Mouse (Mus musculus) lung, postnatal 0 days (tissue): ENCODE data around the gene Bpifa5.

ENCODE experiments used
- CTCF ChIP-seq: IDR thresholded peaks from 2 replicates; pipeline ENCODE4 v1.5.1; 2016; ENCODE audit warnings: antibody characterized with exemption, mild to moderate bottlenecking
- EP300 ChIP-seq: IDR thresholded peaks from 2 replicates; pipeline ENCODE4 v1.6.1; 2016; ENCODE audit warnings: antibody characterized with exemption, mild to moderate bottlenecking, control low read depth

DNA sequence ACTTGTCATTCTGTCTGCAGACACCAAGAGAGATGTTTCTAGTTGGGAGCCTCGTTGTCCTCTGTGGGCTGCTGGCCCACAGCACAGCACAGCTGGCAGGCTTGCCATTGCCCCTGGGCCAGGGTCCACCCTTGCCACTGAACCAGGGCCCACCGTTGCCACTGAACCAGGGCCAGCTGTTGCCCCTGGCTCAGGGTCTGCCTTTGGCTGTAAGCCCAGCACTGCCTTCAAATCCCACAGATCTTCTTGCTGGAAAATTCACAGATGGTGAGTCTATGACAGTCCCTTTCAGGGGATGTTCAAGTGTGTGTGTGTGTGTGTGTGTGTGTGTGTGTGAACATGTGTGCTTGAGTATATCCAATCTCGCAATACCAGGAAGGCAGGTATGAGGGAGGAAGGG is 18.7 kb upstream of the Bpifa5 start:
- no peak for TF ChIP-seq EP300
- TF ChIP-seq CTCF, result no peak
